Mouse (Mus musculus) layer of hippocampus, postnatal 14 days (tissue): ENCODE results near the gene Clstn1. TPM values are rescaled to one million over a fixed set of nuclear protein-coding genes. Genes with fewer than 3 reads are reported as not detected.

Source experiments
- DNase-seq, 2 experiments: peaks; one replicate each; pipeline ENCODE4 v3.0.0; 2021 to 2022; ENCODE audit warnings: low spot score in 2 of 2, mixed read lengths in 1 of 2
- total RNA-seq, 2 experiments: library from RNA; stranded (reverse); gene quantifications; 2 replicates each; pipeline ENCODE4 v1.2.3; 2021

The Clstn1 gene
- total RNA-seq, 2 experiments from 2014 or later: 832 to 838 TPM

- DNase-seq: peak; percentile 42 to 55
These were observed 21.5 kb upstream of the Clstn1 start for GRCm38 (mm10) chr4:149564452-149565407.

GRCm38 (mm10) chr4:149567432-149568026 is 18.7 kb upstream of the Clstn1 start:
- DNase-seq: no peak

GRCm38 (mm10) chr4:149568622-149569021 is 17.6 kb upstream of the Clstn1 start:
- no peak for DNase-seq

- DNase-seq: no peak
These were observed 16.3 kb upstream of the Clstn1 start for GRCm38 (mm10) chr4:149569781-149570497.

GRCm38 (mm10) chr4:149570498-149570863 is 15.8 kb upstream of the Clstn1 start:
- DNase-seq: no peak

- no peak for DNase-seq
These were observed 15.1 kb upstream of the Clstn1 start for GRCm38 (mm10) chr4:149571209-149571608.

- DNase-seq: no peak
These were observed 14.6 kb upstream of the Clstn1 start for GRCm38 (mm10) chr4:149571651-149572149.

GRCm38 (mm10) chr4:149572446-149572845 is 13.8 kb upstream of the Clstn1 start:
- no peak for DNase-seq

- no peak for DNase-seq
These were observed 13.4 kb upstream of the Clstn1 start for GRCm38 (mm10) chr4:149572851-149573250.

- no peak for DNase-seq
These were observed 11.9 kb upstream of the Clstn1 start for GRCm38 (mm10) chr4:149574391-149574821.

GRCm38 (mm10) chr4:149576061-149576460 is 10.2 kb upstream of the Clstn1 start:
- DNase-seq: no peak

- DNase-seq: no peak
These were observed 9.2 kb upstream of the Clstn1 start for GRCm38 (mm10) chr4:149576993-149577548.

GRCm38 (mm10) chr4:149578085-149578681 is 8.1 kb upstream of the Clstn1 start:
- no peak for DNase-seq

GRCm38 (mm10) chr4:149578831-149579230 is 7.4 kb upstream of the Clstn1 start:
- no peak for DNase-seq

- DNase-seq: no peak
These were observed 1.0 kb upstream of the Clstn1 start for GRCm38 (mm10) chr4:149585236-149585635.

GRCm38 (mm10) chr4:149586783-149587595 is 721 bp downstream of the Clstn1 start:
- peak; percentile 54 to 61 for DNase-seq

- DNase-seq: no peak
These were observed 1.4 kb downstream of the Clstn1 start for GRCm38 (mm10) chr4:149587596-149588168.

- DNase-seq: no peak
These were observed 3.9 kb downstream of the Clstn1 start for GRCm38 (mm10) chr4:149590200-149590599.

GRCm38 (mm10) chr4:149591486-149591885 is 5.2 kb downstream of the Clstn1 start:
- no peak for DNase-seq
